Comparison of ENCODE assay signal across 9 mouse cellular contexts in genomic region chr13:119965968-119966367, GRCm38 (mm10). TPM values are rescaled to one million over a fixed set of nuclear protein-coding genes. Genes with fewer than 3 reads are reported as not detected.
DNase-seq lines count a peak whose midpoint lies in the region; ATAC-seq and TF ChIP-seq lines count a peak whose summit lies in the region.
"Not testable (repeated sequence)": the region's sequence is repeated elsewhere in the genome, so short reads cannot be mapped to it uniquely, and the experiment has no call there.
"Had no signal": no experiment of that assay in that cellular context is flagged by ENCODE, and none has a peak within 500 bp of the region (broad histone marks: within the 10 kb centered on the region; RNA-seq: fewer than 3 reads in every experiment).

No protein-coding gene starts in this region.

- ATAC-seq in hematopoietic stem cell, adult 5-6 weeks (replicated peaks in 1 of 2; ENCODE audit: insufficient read depth in 1 of 2, low FRiP score in 2 of 2, low TSS enrichment in 1 of 2, low read depth in 1 of 2, poor library complexity in 2 of 2, severe bottlenecking in 2 of 2), result peak; percentile 1 to 2; a peak in 1 of 4 replicates
- ATAC-seq in kidney, postnatal 0 days (replicated peaks; ENCODE audit: low FRiP score, low read depth); liver, embryonic 13.5 days (ENCODE audit: low read depth): not testable (repeated sequence)
- ATAC-seq in midbrain, embryonic 11.5 days (ENCODE audit: low FRiP score), result peak; percentile 52; the same call in 1 of the 2 replicates

- H3K4me1 ChIP-seq in CH12.LX (ENCODE audit: control insufficient read depth in 1 of 2, insufficient read depth in 2 of 2); kidney, postnatal 0 days (replicated peaks; ENCODE audit: insufficient read depth, low read length); liver, embryonic 13.5 days (replicated peaks); midbrain, embryonic 11.5 days (ENCODE audit: control insufficient read depth, insufficient read depth, low read length): not testable (repeated sequence)

- H3K9ac ChIP-seq in CH12.LX (ENCODE audit: insufficient read depth, low read depth); kidney, postnatal 0 days (ENCODE audit: low read depth, low read length); liver, embryonic 13.5 days; midbrain, embryonic 11.5 days (ENCODE audit: low read length): not testable (repeated sequence)

- H3K4me3 ChIP-seq in CH12.LX (replicated peaks in 1 of 3; ENCODE audit: low read depth in 2 of 3, low read length in 2 of 3, poor library complexity in 1 of 3), result peak overlapping the region in 1 of 3 experiments; percentile 47
- peak overlapping the region; percentile 17; the same call in 1 of the 2 replicates for H3K4me3 ChIP-seq in kidney, postnatal 0 days (replicated peaks; ENCODE audit: low read depth, low read length)
- H3K4me3 ChIP-seq in liver, embryonic 13.5 days (replicated peaks), result peak overlapping the region; percentile 27
- not testable (repeated sequence) for H3K4me3 ChIP-seq in midbrain, embryonic 11.5 days (ENCODE audit: low read depth, low read length)

- in situ Hi-C loops in CH12.LX (cut with MboI; ENCODE audit: low pct_ligation_motif_present, low pct_unique_long_range_greater_than_20kb, low sequenced_read_pairs), result not testable (repeated sequence)

- not testable (repeated sequence) for H3K9me3 ChIP-seq in CH12.LX (replicated peaks; ENCODE audit: low read length); kidney, postnatal 0 days (replicated peaks; ENCODE audit: low read length); liver, embryonic 13.5 days (replicated peaks); midbrain, embryonic 11.5 days (ENCODE audit: control insufficient read depth, low read length)

- dilution Hi-C loops in CH12.LX (cut with MboI; ENCODE audit: extremely low pct_ligation_motif_present, extremely low pct_unique_long_range_greater_than_20kb, low sequenced_read_pairs), result not testable (repeated sequence)

- not testable (repeated sequence) for TF ChIP-seq POLR2A in CH12.LX (IDR thresholded peaks at IDR 0.05; ENCODE audit: low read depth, low read length)

- not testable (repeated sequence) for H3K27me3 ChIP-seq in CH12.LX (replicated peaks); kidney, postnatal 0 days (ENCODE audit: insufficient read depth, low read length); liver, embryonic 13.5 days; midbrain, embryonic 11.5 days (ENCODE audit: control insufficient read depth, insufficient read depth, low read length)

- not testable (repeated sequence) for H3K27ac ChIP-seq in CH12.LX (ENCODE audit: insufficient read depth, low read depth); kidney, postnatal 0 days; liver, embryonic 13.5 days; midbrain, embryonic 11.5 days (ENCODE audit: low read depth, low read length)

- not testable (repeated sequence) for TF ChIP-seq EP300 in CH12.LX (IDR thresholded peaks at IDR 0.05; ENCODE audit: low read length)

- DNase-seq in CH12.LX (ENCODE audit: extremely low read depth); kidney, postnatal 0 days (ENCODE audit: low spot score); liver, embryonic 13.5 days: not testable (repeated sequence)
- DNase-seq in embryo, embryonic 10.5 days (ENCODE audit: low spot score), result peak; percentile 19
- peak; percentile 4 for DNase-seq in gastrocnemius, postnatal 10 days
- peak; percentile 90 for DNase-seq in midbrain, embryonic 11.5 days (ENCODE audit: low spot score, missing footprints)
- peak; percentile 16 for DNase-seq in right cerebral cortex, postnatal 4 days

- not testable (repeated sequence) for H3K79me2 ChIP-seq in CH12.LX (replicated peaks; ENCODE audit: control insufficient read depth, extremely low read depth, insufficient read depth, poor library complexity, severe bottlenecking)

- H3K4me2 ChIP-seq in CH12.LX (ENCODE audit: insufficient read depth, low read depth, poor library complexity, severe bottlenecking), result not testable (repeated sequence)
- peak overlapping the region; percentile 40 for H3K4me2 ChIP-seq in kidney, postnatal 0 days (ENCODE audit: low read length)
- H3K4me2 ChIP-seq in liver, embryonic 13.5 days, result peak overlapping the region; percentile 37
- H3K4me2 ChIP-seq in midbrain, embryonic 11.5 days, result peak overlapping the region; percentile 19; the same call in 1 of the 2 replicates

- not testable (repeated sequence) for TF ChIP-seq RAD21 in CH12.LX (IDR thresholded peaks at IDR 0.05; ENCODE audit: low read depth, low read length)

- TF ChIP-seq CTCF in CH12.LX (conservative IDR thresholded peaks at IDR 0.05 in 1 of 2, IDR thresholded peaks at IDR 0.05 in 1 of 2; ENCODE audit: low read depth in 2 of 2, low read length in 2 of 2); kidney, postnatal 0 days (IDR thresholded peaks at IDR 0.05; ENCODE audit: low read depth): not testable (repeated sequence)

- H3K36me3 ChIP-seq in CH12.LX (replicated peaks in 1 of 2; ENCODE audit: control insufficient read depth in 1 of 2, insufficient read depth in 1 of 2, low read length in 1 of 2); kidney, postnatal 0 days (ENCODE audit: insufficient read depth, low read length); liver, embryonic 13.5 days; midbrain, embryonic 11.5 days (ENCODE audit: control insufficient read depth, insufficient read depth, low read length): not testable (repeated sequence)

- WGBS in kidney, postnatal 0 days, result 1% methylated on average over 19 of the region's 22 CpGs
- WGBS in liver, embryonic 13.5 days (ENCODE audit: insufficient replicate concordance), result under 1% methylated on average over 21 of the region's 22 CpGs
- under 1% methylated on average over 19 of the region's 22 CpGs for WGBS in midbrain, embryonic 11.5 days

TF ChIP-seq in CH12.LX, 34 proteins besides CTCF, POLR2A, EP300 and RAD21:
- 0 out of 2 replicates have a peak, but pooled peaks have one; percentile 10 for TF ChIP-seq ZNF384 (IDR thresholded peaks at IDR 0.05; ENCODE audit: low read depth, low read length)

RNA-seq across cellular contexts. Expression of gene B020031M17Rik, which starts 15.4 kb away (rescaled TPM):
- total RNA-seq in CH12.LX (2012; rRNA removed) (2.4 and 2.9 TPM in 2 replicates), CH12.LX (2014; rRNA removed) (0.88 TPM in 1 of 2 replicates, not detected in the other)
- 1.7 and 1.9 TPM in 2 replicates for polyA plus RNA-seq in CH12.LX (2012; ENCODE audit: insufficient read length, low read depth)
- not detected for total RNA-seq in gastrocnemius, postnatal 10 days (2021)
- total RNA-seq in hematopoietic stem cell, adult 5-6 weeks (2017), result not detected in 2 replicates
- not detected in 2 replicates for polyA plus RNA-seq in kidney, postnatal 0 days (2015; fragmentation: Nextera tagmentation; extraction: Ambion mirVana)
- polyA plus RNA-seq in liver, embryonic 13.5 days (2015; fragmentation: Nextera tagmentation; extraction: Ambion mirVana), result not detected in 2 replicates
- polyA plus RNA-seq in midbrain, embryonic 11.5 days (2014; fragmentation: Nextera tagmentation; extraction: Ambion mirVana), result not detected in 2 replicates
- total RNA-seq: gastrocnemius, adult 18-20 months had no signal

RNA-seq across cellular contexts. Expression of gene Gm21761, which starts 36.9 kb away (rescaled TPM):
- total RNA-seq in CH12.LX (2012; rRNA removed) (78.3 and 103 TPM in 2 replicates), CH12.LX (2014; rRNA removed) (6.8 and 7.0 TPM in 2 replicates)
- polyA plus RNA-seq in CH12.LX (2012; ENCODE audit: insufficient read length, low read depth), result 12.7 and 14.3 TPM in 2 replicates
- total RNA-seq in gastrocnemius, postnatal 10 days (2021), result not detected
- not detected in 2 replicates for total RNA-seq in hematopoietic stem cell, adult 5-6 weeks (2017)
- not detected in 2 replicates for polyA plus RNA-seq in kidney, postnatal 0 days (2015; fragmentation: Nextera tagmentation; extraction: Ambion mirVana)
- not detected in 2 replicates for polyA plus RNA-seq in liver, embryonic 13.5 days (2015; fragmentation: Nextera tagmentation; extraction: Ambion mirVana)
- polyA plus RNA-seq in midbrain, embryonic 11.5 days (2014; fragmentation: Nextera tagmentation; extraction: Ambion mirVana), result not detected in 2 replicates
- total RNA-seq: gastrocnemius, adult 18-20 months had no signal

Comparison
In these comparisons a context has a peak if more than half of its experiments do, and no peak if none do; other contexts are left out.
1. RNA of gene Gm21761, which starts 36.9 kb away (polyA plus RNA-seq): 12.7 to 14.3 TPM in CH12.LX; not detected in kidney, postnatal 0 days, not detected in liver, embryonic 13.5 days and not detected in midbrain, embryonic 11.5 days; every median in the first group is over 10 times any median in the second.